Mouse (Mus musculus): ENCODE measurements around the gene Ccdc160. TPM values are rescaled to one million over a fixed set of nuclear protein-coding genes. Genes with fewer than 3 reads are reported as not detected.

Ccdc160 gene
- polyA plus RNA-seq, 1 experiment: not detected

DNA sequence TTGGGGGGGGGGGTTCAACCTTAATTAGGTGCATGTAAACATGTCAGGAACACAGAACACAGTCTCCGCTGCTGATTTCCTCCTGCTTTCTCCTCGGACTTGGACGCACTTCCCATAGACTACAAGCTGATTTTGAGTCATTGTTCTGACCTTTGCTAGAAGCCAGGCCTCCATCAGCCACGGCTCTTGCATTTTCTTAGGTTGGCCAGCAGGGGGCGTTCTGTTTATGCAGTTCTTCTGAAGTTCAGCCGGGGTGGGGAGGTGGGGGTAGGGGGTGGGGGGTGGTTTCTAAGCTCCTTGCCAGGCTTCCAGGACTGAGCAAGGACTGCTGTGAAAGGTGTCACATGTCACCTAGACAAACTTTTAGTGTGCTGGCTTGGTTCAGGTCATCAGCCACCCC, 8.6 kb downstream of the Ccdc160 start:
- no peak overlapping the region for H3K4me3 ChIP-seq (ENCODE audit: insufficient read depth, low read length)

GRCm38 (mm10) chrX:52819338-52819737, 28.3 kb downstream of the Ccdc160 start:
- Histone ChIP-seq H3K27ac (ENCODE audit: insufficient read depth, low read length) (no peak overlapping the region), H3K4me1 (ENCODE audit: control insufficient read depth, insufficient read depth, low read length) (no peaks in the 10 kb centered on the region), H3K4me3 (ENCODE audit: insufficient read depth, low read length) (no peak overlapping the region)
- TF ChIP-seq CTCF (IDR thresholded peaks at IDR 0.05; ENCODE audit: borderline replicate concordance, insufficient read depth, low read length) (no peak), POLR2A (IDR thresholded peaks at IDR 0.05; ENCODE audit: low read depth, low read length) (no peak)

More for the DNA sequence above, 8.6 kb downstream of the Ccdc160 start:
- Histone ChIP-seq H3K27ac (ENCODE audit: insufficient read depth, low read length) (no peak overlapping the region), H3K4me1 (ENCODE audit: control insufficient read depth, insufficient read depth, low read length) (no peaks in the 10 kb centered on the region)
- no peak for TF ChIP-seq POLR2A (IDR thresholded peaks at IDR 0.05; ENCODE audit: low read depth, low read length)
- no peak for TF ChIP-seq CTCF (IDR thresholded peaks at IDR 0.05; ENCODE audit: borderline replicate concordance, insufficient read depth, low read length)

Other genes with a start within 250 kb of the Ccdc160 start
- gene Gpc3, start 177.2 kb upstream of the Ccdc160 start, polyA plus RNA-seq (2011; ENCODE audit: insufficient read length, low read depth, missing spikeins): 57.8 and 149 TPM in 2 replicates
- gene Phf6, start 121.1 kb downstream of the Ccdc160 start, polyA plus RNA-seq (2011; ENCODE audit: insufficient read length, low read depth, missing spikeins): 32.0 and 37.0 TPM in 2 replicates
- 132 and 145 TPM in 2 replicates for gene Hprt, start 196.9 kb downstream of the Ccdc160 start, polyA plus RNA-seq (2011; ENCODE audit: insufficient read length, low read depth, missing spikeins)

All from embryonic fibroblast, embryonic 13.5 days (primary cell).